Mouse (Mus musculus) thymus, adult 2 months (tissue): ENCODE measurements at regions not wholly inside any gene's neighbourhood (a gene's known extent, or its start where the extent isn't known, plus 50 kb on each side); places are given as distances from the start of the nearest gene placed in this dataset.

Source experiments
- CTCF ChIP-seq: fragments of 200-500 bp; IDR thresholded peaks from 2 replicates; pipeline ENCODE4 v1.5.1; 2012; ENCODE audit warnings: mild to moderate bottlenecking, control low read depth, low read length, moderate library complexity, borderline replicate concordance; ENCODE audit not compliant: control insufficient read depth, poor library complexity, insufficient read depth; ENCODE audit errors: extremely low read depth
- POLR2A ChIP-seq: fragments of 200-500 bp; IDR thresholded peaks from 2 replicates; pipeline ENCODE4 v1.6.1; 2012; ENCODE audit warnings: mild to moderate bottlenecking, low read length, control low read depth, moderate library complexity; ENCODE audit not compliant: control insufficient read depth, poor library complexity, insufficient read depth; ENCODE audit errors: extremely low read depth

DNA sequence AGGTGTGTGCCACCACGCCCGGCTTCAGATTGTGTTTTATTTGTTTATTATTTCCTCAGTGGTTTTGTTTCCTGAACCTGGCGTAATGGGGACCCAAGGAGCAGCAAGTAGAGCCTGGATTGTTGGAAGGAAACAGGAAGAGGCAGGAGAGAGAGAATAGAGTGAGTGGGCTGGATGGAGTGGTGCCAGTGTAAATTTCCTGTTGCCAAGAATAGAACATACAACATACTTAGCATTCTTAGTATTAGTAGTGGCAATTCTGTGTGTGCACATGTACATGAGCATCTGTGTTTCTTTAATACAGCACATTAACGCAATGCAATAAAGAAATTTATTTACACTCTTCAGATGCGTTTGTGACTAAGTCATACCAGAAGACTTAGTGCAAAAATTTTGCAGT is 70.5 kb downstream of the Cdca7 start:
- no peak for TF ChIP-seq POLR2A
- no peak for TF ChIP-seq CTCF
